Mouse (Mus musculus): ENCODE measurements at regions not wholly inside any gene's neighbourhood (a gene's known extent, or its start where the extent isn't known, plus 50 kb on each side); places are given as distances from the start of the nearest gene placed in this dataset.
A peak's percentile ranks its signal among the peaks of the same experiment; 100 is the strongest.

- ChIA-PET CTCF (no interaction called here), POLR2A (no interaction called here)
- no peaks in the 10 kb centered on the region for H3K27me3 ChIP-seq
- no peak for TF ChIP-seq CTCF (IDR thresholded peaks at IDR 0.05)
- no peak for ATAC-seq
- in situ Hi-C loops (cut with MboI; ENCODE audit: low pct_unique_long_range_greater_than_20kb): no loop called here
- DNase-seq (ENCODE audit: low read depth, low spot score): no peak
These were observed 505.9 kb upstream of the Zeb2 start for GRCm38 (mm10) chr2:45623056-45623455.

GRCm38 (mm10) chr2:45608926-45609325 lies 491.7 kb upstream of the Zeb2 start:
- H3K27me3 ChIP-seq: no peaks in the 10 kb centered on the region
- TF ChIP-seq CTCF (IDR thresholded peaks at IDR 0.05): no peak
- CTCF ChIA-PET: interaction anchor here (1.3 kb wide), 1 partner anchor 10 kb away, joined by 3 read pairs; no protein-coding TSS in a partner anchor
- in situ Hi-C loops (cut with MboI; ENCODE audit: low pct_unique_long_range_greater_than_20kb): no loop called here
- DNase-seq (ENCODE audit: low read depth, low spot score) (no peak), ATAC-seq (no peak)
- POLR2A ChIA-PET: no interaction called here

- ATAC-seq (no peak), DNase-seq (ENCODE audit: low read depth, low spot score) (no peak)
- ChIA-PET CTCF (no interaction called here), POLR2A (no interaction called here)
- in situ Hi-C loops (cut with MboI; ENCODE audit: low pct_unique_long_range_greater_than_20kb): no loop called here
- TF ChIP-seq CTCF (IDR thresholded peaks at IDR 0.05): no peak
- no peaks in the 10 kb centered on the region for H3K27me3 ChIP-seq
These were observed 490.2 kb upstream of the Zeb2 start for GRCm38 (mm10) chr2:45607393-45607792.

GRCm38 (mm10) chr2:45601332-45601900 lies 484.2 kb upstream of the Zeb2 start:
- in situ Hi-C loops (cut with MboI; ENCODE audit: low pct_unique_long_range_greater_than_20kb): no loop called here
- POLR2A ChIA-PET: interaction anchor here (0.6 kb wide), 1 partner anchor 88 kb away, joined by 3 read pairs; no protein-coding TSS in a partner anchor
- peak; percentile 21 for ATAC-seq

GRCm38 (mm10) chr2:45593765-45594164 lies 476.6 kb upstream of the Zeb2 start:
- in situ Hi-C loops (cut with MboI; ENCODE audit: low pct_unique_long_range_greater_than_20kb): no loop called here
- DNase-seq (ENCODE audit: low read depth, low spot score) (no peak), ATAC-seq (peak; percentile 21)
- no peak for TF ChIP-seq CTCF (IDR thresholded peaks at IDR 0.05)
- ChIA-PET POLR2A (no interaction called here), CTCF (no interaction called here)
- H3K27me3 ChIP-seq: no peaks in the 10 kb centered on the region

More at GRCm38 (mm10) chr2:45601332-45601900, 484.2 kb upstream of the Zeb2 start:
- no peak for DNase-seq (ENCODE audit: low read depth, low spot score)
- no peak for TF ChIP-seq CTCF (IDR thresholded peaks at IDR 0.05)
- no peaks in the 10 kb centered on the region for H3K27me3 ChIP-seq
- CTCF ChIA-PET: no interaction called here

GRCm38 (mm10) chr2:45590980-45591379 lies 473.8 kb upstream of the Zeb2 start:
- no peak for ATAC-seq
- ChIA-PET POLR2A (no interaction called here), CTCF (no interaction called here)
- no peaks in the 10 kb centered on the region for H3K27me3 ChIP-seq
- TF ChIP-seq CTCF (IDR thresholded peaks at IDR 0.05): no peak
- no peak for DNase-seq (ENCODE audit: low read depth, low spot score)
- in situ Hi-C loops (cut with MboI; ENCODE audit: low pct_unique_long_range_greater_than_20kb): no loop called here

- in situ Hi-C loops (cut with MboI; ENCODE audit: low pct_unique_long_range_greater_than_20kb): loop anchor here (10.0 kb wide), 1 partner anchor 473 kb away; the partner anchor contains the start of gene Zeb2
- DNase-seq (ENCODE audit: low read depth, low spot score): no peak
- ChIA-PET POLR2A (no interaction called here), CTCF (no interaction called here)
- H3K27me3 ChIP-seq: no peaks in the 10 kb centered on the region
- ATAC-seq: no peak
- TF ChIP-seq CTCF (IDR thresholded peaks at IDR 0.05): no peak
These were observed 471.1 kb upstream of the Zeb2 start for GRCm38 (mm10) chr2:45588248-45588647.

GRCm38 (mm10) chr2:45586588-45587200 lies 469.5 kb upstream of the Zeb2 start:
- no peak for ATAC-seq

GRCm38 (mm10) chr2:45581549-45581925 lies 464.3 kb upstream of the Zeb2 start:
- no peaks in the 10 kb centered on the region for H3K27me3 ChIP-seq
- DNase-seq (ENCODE audit: low read depth, low spot score): no peak
- ChIA-PET POLR2A (interaction anchor here (0.7 kb wide), 1 partner anchor 177 kb away, joined by 3 read pairs; no protein-coding TSS in a partner anchor), CTCF (no interaction called here)
- no peak for ATAC-seq
- TF ChIP-seq CTCF (IDR thresholded peaks at IDR 0.05): no peak
- in situ Hi-C loops (cut with MboI; ENCODE audit: low pct_unique_long_range_greater_than_20kb): loop anchor here (10.0 kb wide), 1 partner anchor 467 kb away; the partner anchor contains the start of gene Zeb2

More at GRCm38 (mm10) chr2:45586588-45587200, 469.5 kb upstream of the Zeb2 start:
- in situ Hi-C loops (cut with MboI; ENCODE audit: low pct_unique_long_range_greater_than_20kb): loop anchor here (10.0 kb wide), 1 partner anchor 472 kb away; the partner anchor contains the start of gene Zeb2
- H3K27me3 ChIP-seq: no peaks in the 10 kb centered on the region
- CTCF ChIA-PET: no interaction called here
- POLR2A ChIA-PET: no interaction called here
- TF ChIP-seq CTCF (IDR thresholded peaks at IDR 0.05): no peak
- no peak for DNase-seq (ENCODE audit: low read depth, low spot score)

GRCm38 (mm10) chr2:45580838-45581548 lies 463.8 kb upstream of the Zeb2 start:
- in situ Hi-C loops (cut with MboI; ENCODE audit: low pct_unique_long_range_greater_than_20kb): loop anchor here (10.0 kb wide), 1 partner anchor 466 kb away; the partner anchor contains the start of gene Zeb2
- DNase-seq (ENCODE audit: low read depth, low spot score): peak; percentile 64
- no peaks in the 10 kb centered on the region for H3K27me3 ChIP-seq
- CTCF ChIA-PET: no interaction called here
- no peak for TF ChIP-seq CTCF (IDR thresholded peaks at IDR 0.05)
- ATAC-seq: peak; percentile 98
- POLR2A ChIA-PET: interaction anchor here (0.7 kb wide), 1 partner anchor 176 kb away, joined by 3 read pairs; no protein-coding TSS in a partner anchor

GRCm38 (mm10) chr2:45572906-45573305 lies 455.7 kb upstream of the Zeb2 start:
- H3K27me3 ChIP-seq: no peaks in the 10 kb centered on the region
- ChIA-PET CTCF (no interaction called here), POLR2A (no interaction called here)
- no peak for TF ChIP-seq CTCF (IDR thresholded peaks at IDR 0.05)
- DNase-seq (ENCODE audit: low read depth, low spot score) (no peak), ATAC-seq (no peak)
- in situ Hi-C loops (cut with MboI; ENCODE audit: low pct_unique_long_range_greater_than_20kb): no loop called here

Measured in Patski (cell line).